9 mouse cellular contexts compared by ENCODE assay signal in the genomic region with DNA sequence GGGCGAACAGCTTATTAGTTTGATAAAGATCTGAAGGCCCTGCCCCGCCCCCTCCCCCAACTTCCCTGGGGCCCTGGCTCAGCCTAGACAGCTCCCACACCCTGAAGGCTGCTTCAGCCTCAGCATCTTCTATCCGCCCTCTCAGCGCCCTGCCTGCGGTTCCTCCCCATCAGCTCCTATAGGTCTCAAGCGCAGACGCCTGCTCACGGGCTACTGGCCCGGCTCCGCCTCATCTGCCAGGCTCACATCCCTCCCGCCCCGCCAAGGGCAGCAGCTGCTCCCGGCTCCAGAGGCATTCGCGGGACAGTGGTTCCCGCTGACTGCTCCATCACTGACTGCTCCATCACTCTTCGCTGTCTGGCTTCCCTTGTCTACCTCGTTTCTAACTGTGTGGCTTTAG. TPM values are rescaled to one million over a fixed set of nuclear protein-coding genes. Genes with fewer than 3 reads are reported as not detected.
DNase-seq lines count a peak whose midpoint lies in the region; ATAC-seq lines count a peak whose summit lies in the region.
"Had no signal": no experiment of that assay in that cellular context is flagged by ENCODE, and none has a peak within 500 bp of the region (broad histone marks: within the 10 kb centered on the region; RNA-seq: fewer than 3 reads in every experiment).

A gene (plus strand): TSS at position 190 of the 400 bp plus-strand sequence.

- no peak for ATAC-seq in lung, embryonic 15.5 days (ENCODE audit: borderline replicate concordance, extremely low read depth, low FRiP score, low TSS enrichment)
- no peak for ATAC-seq in hindbrain, embryonic 16.5 days
- ATAC-seq in neural tube, embryonic 14.5 days (ENCODE audit: low read depth): 0 out of 2 replicates have a peak, but pooled peaks have one; percentile 28

- H3K36me3 ChIP-seq in lung, embryonic 15.5 days: no peaks in the 10 kb centered on the region
- no peaks in the 10 kb centered on the region for H3K36me3 ChIP-seq in hindbrain, embryonic 16.5 days (ENCODE audit: control insufficient read depth, insufficient read depth, low read length)
- H3K36me3 ChIP-seq in neural tube, embryonic 14.5 days (ENCODE audit: control insufficient read depth, insufficient read depth, low read length): no peaks in the 10 kb centered on the region

- 3% methylated on average over 18 of the region's 18 CpGs for WGBS in lung, embryonic 15.5 days
- 2% methylated on average over 18 of the region's 18 CpGs for WGBS in hindbrain, embryonic 16.5 days
- 2% methylated on average over 18 of the region's 18 CpGs for WGBS in neural tube, embryonic 14.5 days

- H3K4me3 ChIP-seq in lung, embryonic 15.5 days: no peak within 1 kb of the TSS
- H3K4me3 ChIP-seq in hindbrain, embryonic 16.5 days (ENCODE audit: low read length): peak within 1 kb of the TSS; percentile 33
- H3K4me3 ChIP-seq in neural tube, embryonic 14.5 days (ENCODE audit: low read depth, low read length): peak within 1 kb of the TSS; percentile 15; the same call in 1 of the 2 replicates
- H3K4me3 ChIP-seq: megakaryocyte, embryonic 14.5 days had no signal

- no peak within 1 kb of the TSS for H3K9ac ChIP-seq in lung, embryonic 15.5 days
- peak within 1 kb of the TSS; percentile 45 for H3K9ac ChIP-seq in hindbrain, embryonic 16.5 days (ENCODE audit: low read depth, low read length)
- peak within 1 kb of the TSS; percentile 28; the same call in 1 of the 2 replicates for H3K9ac ChIP-seq in neural tube, embryonic 14.5 days (replicated peaks; ENCODE audit: low read depth, low read length)

- H3K9me3 ChIP-seq in lung, embryonic 15.5 days: no peaks in the 10 kb centered on the region
- no peaks in the 10 kb centered on the region for H3K9me3 ChIP-seq in hindbrain, embryonic 16.5 days (ENCODE audit: control insufficient read depth, low read length)
- H3K9me3 ChIP-seq in neural tube, embryonic 14.5 days (ENCODE audit: control insufficient read depth, low read length): no peaks in the 10 kb centered on the region
- H3K9me3 ChIP-seq: megakaryocyte, embryonic 14.5 days had no signal

- peaks cover 49% of the 10 kb centered on the region for H3K27me3 ChIP-seq in lung, embryonic 15.5 days
- peaks cover 5% of the 10 kb centered on the region; the same call in 1 of the 2 replicates for H3K27me3 ChIP-seq in hindbrain, embryonic 16.5 days (replicated peaks; ENCODE audit: control insufficient read depth, insufficient read depth, low read length)
- H3K27me3 ChIP-seq in neural tube, embryonic 14.5 days (ENCODE audit: control insufficient read depth, insufficient read depth, low read length): peaks cover 7% of the 10 kb centered on the region

- 0 out of 2 replicates have a peak, but pooled peaks cover 5% of the 10 kb centered on the region for H3K4me1 ChIP-seq in lung, embryonic 15.5 days
- H3K4me1 ChIP-seq in hindbrain, embryonic 16.5 days (ENCODE audit: control insufficient read depth, insufficient read depth, low read depth, low read length): peaks cover 5% of the 10 kb centered on the region; the same call in 1 of the 2 replicates
- H3K4me1 ChIP-seq in neural tube, embryonic 14.5 days (ENCODE audit: control insufficient read depth, insufficient read depth, low read length): peaks cover 5% of the 10 kb centered on the region; the same call in 1 of the 2 replicates

- DNase-seq in adrenal gland, postnatal 14 days: peak; percentile 28
- no peak for DNase-seq in adrenal gland, adult 2 months
- DNase-seq in lung, postnatal 25 days (ENCODE audit: low spot score): no peak
- DNase-seq in cerebellum, adult 11-12 months: no peak
- DNase-seq in kidney, postnatal 25 days: no peak

- no peak within 1 kb of the TSS for H3K27ac ChIP-seq in lung, embryonic 15.5 days
- H3K27ac ChIP-seq in hindbrain, embryonic 16.5 days (ENCODE audit: low read depth, low read length): no peak within 1 kb of the TSS
- H3K27ac ChIP-seq in neural tube, embryonic 14.5 days (ENCODE audit: low read depth, low read length): no peak within 1 kb of the TSS

- H3K4me2 ChIP-seq in lung, embryonic 15.5 days: peak within 1 kb of the TSS; percentile 16; the same call in 1 of the 2 replicates
- H3K4me2 ChIP-seq in hindbrain, embryonic 16.5 days (ENCODE audit: low read length): peak within 1 kb of the TSS; percentile 59
- peak within 1 kb of the TSS; percentile 43 for H3K4me2 ChIP-seq in neural tube, embryonic 14.5 days (ENCODE audit: low read depth, low read length)

RNA-seq across cellular contexts. Expression of the gene that starts here (rescaled TPM):
- not detected in 2 replicates for total RNA-seq in adrenal gland, postnatal 14 days (2021)
- not detected for total RNA-seq in adrenal gland, adult 2 months (2021)
- polyA plus RNA-seq in adrenal gland, adult 2 months (2012; rRNA removed): not detected in 2 replicates
- polyA plus RNA-seq in lung, embryonic 15.5 days (2015; fragmentation: Nextera tagmentation; extraction: Ambion mirVana): not detected in 2 replicates
- polyA plus RNA-seq in hindbrain, embryonic 16.5 days (2015; fragmentation: Nextera tagmentation; extraction: Ambion mirVana): 0.65 and 0.95 TPM in 2 replicates
- polyA plus RNA-seq in neural tube, embryonic 14.5 days (2014; fragmentation: Nextera tagmentation; extraction: Ambion mirVana): 0.43 and 0.67 TPM in 2 replicates

Comparison
In these comparisons a context has a peak if more than half of its experiments do, and no peak if none do; other contexts are left out.
1. Peak in DNase-seq in adrenal gland, postnatal 14 days; RNA of the gene not detected or under 1 TPM.
2. Peak in ATAC-seq, H3K4me3 ChIP-seq, H3K9ac ChIP-seq and H3K4me2 ChIP-seq in neural tube, embryonic 14.5 days; RNA of the gene not detected or under 1 TPM.